Mouse (Mus musculus): Measurements from ENCODE around the gene Crhr2. TPM values are rescaled to one million over a fixed set of nuclear protein-coding genes. Genes with fewer than 3 reads are reported as not detected.
A peak's percentile ranks its signal among the peaks of the same experiment; 100 is the strongest.

The Crhr2 gene
- polyA plus RNA-seq, 1 experiment from 2014 or later: 0.10 TPM

GRCm38 (mm10) chr6:55173941-55174349 lies 41.1 kb upstream of the Crhr2 start:
- no peak overlapping the region for H3K4me2 ChIP-seq (replicated peaks; ENCODE audit: low read depth)
- no peak overlapping the region for H3K4me3 ChIP-seq (ENCODE audit: low read depth, low read length)
- H3K27me3 ChIP-seq (replicated peaks; ENCODE audit: control insufficient read depth, insufficient read depth, low read length): no peaks in the 10 kb centered on the region
- H3K9me3 ChIP-seq (ENCODE audit: control insufficient read depth): no peaks in the 10 kb centered on the region
- ATAC-seq: no peak
- no peak for TF ChIP-seq CTCF (IDR thresholded peaks at IDR 0.05; ENCODE audit: low read depth)
- no peaks in the 10 kb centered on the region for H3K4me1 ChIP-seq (replicated peaks; ENCODE audit: control insufficient read depth, insufficient read depth, low read length)
- H3K36me3 ChIP-seq (ENCODE audit: control insufficient read depth, insufficient read depth): no peaks in the 10 kb centered on the region
- H3K27ac ChIP-seq (ENCODE audit: low read depth, low read length): no peak overlapping the region
- WGBS: 45% methylated on average over 3 of the region's 3 CpGs
- no peak overlapping the region for H3K9ac ChIP-seq (ENCODE audit: low read depth, low read length)

GRCm38 (mm10) chr6:55173171-55173570 lies 40.4 kb upstream of the Crhr2 start:
- no peak overlapping the region for H3K9ac ChIP-seq (ENCODE audit: low read depth, low read length)
- no peaks in the 10 kb centered on the region for H3K9me3 ChIP-seq (ENCODE audit: control insufficient read depth)
- no peak for ATAC-seq
- WGBS: 83% methylated on average over 10 of the region's 10 CpGs
- TF ChIP-seq CTCF (IDR thresholded peaks at IDR 0.05; ENCODE audit: low read depth): no peak
- no peaks in the 10 kb centered on the region for H3K36me3 ChIP-seq (ENCODE audit: control insufficient read depth, insufficient read depth)
- H3K27ac ChIP-seq (ENCODE audit: low read depth, low read length): no peak overlapping the region
- H3K27me3 ChIP-seq (replicated peaks; ENCODE audit: control insufficient read depth, insufficient read depth, low read length): no peaks in the 10 kb centered on the region
- H3K4me3 ChIP-seq (ENCODE audit: low read depth, low read length): no peak overlapping the region
- no peak overlapping the region for H3K4me2 ChIP-seq (replicated peaks; ENCODE audit: low read depth)
- H3K4me1 ChIP-seq (replicated peaks; ENCODE audit: control insufficient read depth, insufficient read depth, low read length): no peaks in the 10 kb centered on the region

DNA sequence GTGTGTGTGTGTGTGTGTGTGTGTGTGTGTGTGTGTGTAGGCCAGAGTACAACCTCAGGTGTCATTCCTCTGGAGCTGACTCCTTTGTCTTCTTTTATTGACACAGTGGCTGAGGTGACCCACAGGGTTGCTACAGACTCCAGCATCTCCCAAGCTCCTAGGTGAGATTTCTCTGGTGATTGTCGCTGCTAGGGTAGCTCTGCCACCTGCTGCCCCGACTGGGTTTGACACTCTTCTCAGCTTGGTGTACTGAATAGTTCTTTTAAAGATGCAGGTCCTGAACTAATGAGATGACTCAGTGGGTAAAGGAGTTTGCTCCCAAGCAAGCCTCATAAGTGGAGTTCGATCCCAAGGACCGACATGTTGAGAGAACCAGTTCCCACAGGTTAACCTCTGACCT lies 38.8 kb upstream of the Crhr2 start:
- ATAC-seq: no peak
- Histone ChIP-seq H3K36me3 (ENCODE audit: control insufficient read depth, insufficient read depth) (no peaks in the 10 kb centered on the region), H3K27me3 (replicated peaks; ENCODE audit: control insufficient read depth, insufficient read depth, low read length) (no peaks in the 10 kb centered on the region), H3K9ac (ENCODE audit: low read depth, low read length) (no peak overlapping the region), H3K4me2 (replicated peaks; ENCODE audit: low read depth) (no peak overlapping the region), H3K27ac (ENCODE audit: low read depth, low read length) (no peak overlapping the region), H3K4me1 (replicated peaks; ENCODE audit: control insufficient read depth, insufficient read depth, low read length) (no peaks in the 10 kb centered on the region), H3K9me3 (ENCODE audit: control insufficient read depth) (no peaks in the 10 kb centered on the region), H3K4me3 (ENCODE audit: low read depth, low read length) (no peak overlapping the region)
- peak; percentile 37 for TF ChIP-seq CTCF (IDR thresholded peaks at IDR 0.05; ENCODE audit: low read depth)
- WGBS: 50% methylated on average over 4 of the region's 4 CpGs

DNA sequence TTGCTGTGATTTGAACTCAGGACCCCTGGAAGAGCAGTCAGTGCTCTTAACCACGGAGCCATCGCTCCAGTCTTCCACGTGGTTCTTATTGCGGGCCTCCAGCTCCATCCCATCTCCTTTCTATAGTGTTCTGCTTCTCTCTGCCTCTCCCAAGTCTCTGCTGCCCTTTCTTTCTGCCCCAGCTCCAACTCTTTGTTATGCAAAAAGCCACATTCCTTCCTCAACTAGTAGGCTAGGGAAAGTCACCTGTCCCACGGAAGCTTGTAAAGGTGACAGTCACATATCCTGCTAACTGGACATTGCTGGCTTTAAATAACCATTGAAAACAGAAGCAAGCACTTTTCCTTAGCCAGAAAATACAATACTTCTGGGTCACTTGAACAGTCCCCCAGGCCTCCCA lies 37.0 kb upstream of the Crhr2 start:
- H3K4me2 ChIP-seq (replicated peaks; ENCODE audit: low read depth): no peak overlapping the region
- no peak for ATAC-seq
- 73% methylated on average over 5 of the region's 5 CpGs for WGBS
- no peaks in the 10 kb centered on the region for H3K4me1 ChIP-seq (replicated peaks; ENCODE audit: control insufficient read depth, insufficient read depth, low read length)
- H3K9me3 ChIP-seq (ENCODE audit: control insufficient read depth): no peaks in the 10 kb centered on the region
- no peaks in the 10 kb centered on the region for H3K36me3 ChIP-seq (ENCODE audit: control insufficient read depth, insufficient read depth)
- no peak overlapping the region for H3K9ac ChIP-seq (ENCODE audit: low read depth, low read length)
- no peak overlapping the region for H3K27ac ChIP-seq (ENCODE audit: low read depth, low read length)
- no peak for TF ChIP-seq CTCF (IDR thresholded peaks at IDR 0.05; ENCODE audit: low read depth)
- H3K27me3 ChIP-seq (replicated peaks; ENCODE audit: control insufficient read depth, insufficient read depth, low read length): no peaks in the 10 kb centered on the region
- H3K4me3 ChIP-seq (ENCODE audit: low read depth, low read length): no peak overlapping the region

GRCm38 (mm10) chr6:55166777-55167463 lies 34.1 kb upstream of the Crhr2 start:
- H3K4me3 ChIP-seq (ENCODE audit: low read depth, low read length): no peak overlapping the region
- H3K9ac ChIP-seq (ENCODE audit: low read depth, low read length): no peak overlapping the region
- H3K4me2 ChIP-seq (replicated peaks; ENCODE audit: low read depth): no peak overlapping the region
- ATAC-seq: no peak
- no peaks in the 10 kb centered on the region for H3K9me3 ChIP-seq (ENCODE audit: control insufficient read depth)
- H3K27ac ChIP-seq (ENCODE audit: low read depth, low read length): no peak overlapping the region
- no peaks in the 10 kb centered on the region for H3K27me3 ChIP-seq (replicated peaks; ENCODE audit: control insufficient read depth, insufficient read depth, low read length)
- H3K36me3 ChIP-seq (ENCODE audit: control insufficient read depth, insufficient read depth): no peaks in the 10 kb centered on the region
- H3K4me1 ChIP-seq (replicated peaks; ENCODE audit: control insufficient read depth, insufficient read depth, low read length): no peaks in the 10 kb centered on the region
- peak; percentile 95 for TF ChIP-seq CTCF (IDR thresholded peaks at IDR 0.05; ENCODE audit: low read depth)
- 40% methylated on average over 7 of the region's 7 CpGs for WGBS

- no peak overlapping the region for H3K9ac ChIP-seq (ENCODE audit: low read depth, low read length)
- no peaks in the 10 kb centered on the region for H3K27me3 ChIP-seq (replicated peaks; ENCODE audit: control insufficient read depth, insufficient read depth, low read length)
- no peaks in the 10 kb centered on the region for H3K4me1 ChIP-seq (replicated peaks; ENCODE audit: control insufficient read depth, insufficient read depth, low read length)
- H3K36me3 ChIP-seq (ENCODE audit: control insufficient read depth, insufficient read depth): no peaks in the 10 kb centered on the region
- 87% methylated on average over 8 of the region's 8 CpGs for WGBS
- ATAC-seq: no peak
- H3K4me3 ChIP-seq (ENCODE audit: low read depth, low read length): no peak overlapping the region
- no peak overlapping the region for H3K27ac ChIP-seq (ENCODE audit: low read depth, low read length)
- no peaks in the 10 kb centered on the region for H3K9me3 ChIP-seq (ENCODE audit: control insufficient read depth)
- no peak for TF ChIP-seq CTCF (IDR thresholded peaks at IDR 0.05; ENCODE audit: low read depth)
- H3K4me2 ChIP-seq (replicated peaks; ENCODE audit: low read depth): no peak overlapping the region
These were observed 30.3 kb upstream of the Crhr2 start for GRCm38 (mm10) chr6:55163046-55163584.
